Mouse (Mus musculus): ENCODE measurements around the gene F2rl3.

F2rl3 gene

DNA sequence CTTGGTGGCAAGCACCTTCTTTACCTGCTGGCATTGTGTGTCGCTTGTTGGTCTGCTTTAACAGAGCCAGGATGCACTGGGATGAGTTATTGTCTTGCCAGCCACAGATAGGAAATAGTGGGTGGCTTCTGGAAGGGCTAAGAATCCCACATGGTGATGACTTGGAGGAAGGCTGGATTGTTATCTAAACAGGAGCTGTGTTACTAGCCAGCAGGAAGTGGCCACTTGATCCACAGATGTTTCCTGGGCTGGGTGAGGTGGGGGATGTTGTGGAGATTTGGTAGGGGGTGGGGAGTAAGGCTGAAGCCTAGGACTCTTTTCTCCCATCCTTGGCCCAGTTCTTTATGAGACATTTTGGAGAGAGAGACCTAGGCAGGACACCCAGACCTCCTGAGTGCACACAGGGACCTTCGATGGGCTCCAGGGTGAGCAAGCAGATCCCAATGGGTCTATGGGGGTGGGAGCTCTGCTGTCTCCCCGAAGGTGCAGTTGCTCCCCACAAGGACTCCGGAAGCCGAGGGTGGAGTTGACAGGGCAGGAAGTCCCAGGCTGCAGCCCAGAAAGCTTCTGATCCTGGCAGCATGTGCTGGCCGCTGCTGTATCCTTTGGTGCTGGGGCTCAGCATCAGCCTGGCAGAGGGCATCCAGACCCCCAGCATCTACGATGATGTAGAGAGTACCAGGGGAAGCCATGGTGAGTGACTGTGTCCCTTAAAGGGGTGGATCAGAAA, at the start of gene F2rl3:
F2rl3 (plus strand) TSS at position 559 of the 730 bp plus-strand sequence.
- DNase-seq (ENCODE audit: low read depth, low spot score), result no peak

DNA sequence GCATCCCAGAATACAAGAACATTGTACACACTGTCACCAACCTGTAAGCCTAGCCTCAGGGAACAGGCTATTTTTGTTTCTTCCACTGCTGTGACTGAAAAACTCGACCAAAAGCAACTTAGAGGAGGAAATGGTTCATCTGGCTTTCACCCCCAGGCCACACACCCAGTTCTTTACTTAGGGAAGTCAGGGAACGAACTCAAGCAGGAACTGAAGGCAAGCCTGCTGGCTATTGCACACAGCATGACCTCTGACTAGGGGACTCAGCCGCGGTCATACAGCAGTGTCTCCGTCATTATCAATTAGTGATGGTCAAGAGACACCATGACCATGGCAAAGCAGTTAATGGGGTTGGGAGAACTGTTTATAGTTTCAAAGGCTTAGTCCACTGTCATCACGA, 49.1 kb upstream of the F2rl3 start:
- no peak for DNase-seq (ENCODE audit: low read depth, low spot score)

DNA sequence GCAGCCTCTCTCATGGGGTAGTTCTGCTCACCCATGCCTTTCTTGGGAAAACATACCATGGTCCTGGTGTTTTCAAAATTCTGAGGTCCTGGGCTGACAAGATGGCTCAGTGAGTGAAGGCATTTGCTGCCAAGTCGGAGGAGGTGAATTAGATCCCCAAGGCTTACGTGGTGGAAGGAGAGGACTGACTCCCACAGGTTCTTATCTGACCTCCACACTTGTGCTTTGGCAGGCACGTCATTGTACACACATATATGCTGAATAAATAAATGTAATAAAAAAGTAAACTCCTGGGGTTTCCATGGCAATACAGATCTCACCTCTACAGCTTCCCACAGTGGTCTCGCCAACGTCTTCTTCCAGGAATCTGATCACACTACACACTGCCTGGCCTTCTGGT, 45.1 kb upstream of the F2rl3 start:
- DNase-seq (ENCODE audit: low read depth, low spot score), result no peak

DNA sequence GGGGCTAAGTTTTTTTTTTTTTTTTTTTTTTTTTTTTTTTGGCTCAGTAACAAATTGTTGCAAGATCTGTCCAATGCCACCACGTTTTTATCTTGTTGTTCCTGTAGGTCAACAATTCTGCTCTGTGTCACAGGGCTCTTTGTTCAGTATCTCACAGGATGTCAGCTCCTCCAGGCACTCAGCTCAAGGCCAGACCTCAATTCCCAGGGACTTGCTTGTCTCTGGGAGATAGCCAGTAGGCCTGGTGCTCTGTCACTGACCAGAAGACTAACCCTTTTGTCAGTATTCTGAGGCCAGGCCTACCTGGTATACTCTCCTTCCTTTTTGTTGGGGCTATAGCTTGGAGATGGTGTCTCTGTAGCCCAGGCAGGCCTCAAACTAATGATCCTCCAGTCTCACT, 41.1 kb upstream of the F2rl3 start:
- DNase-seq (ENCODE audit: low read depth, low spot score), result no peak

DNA sequence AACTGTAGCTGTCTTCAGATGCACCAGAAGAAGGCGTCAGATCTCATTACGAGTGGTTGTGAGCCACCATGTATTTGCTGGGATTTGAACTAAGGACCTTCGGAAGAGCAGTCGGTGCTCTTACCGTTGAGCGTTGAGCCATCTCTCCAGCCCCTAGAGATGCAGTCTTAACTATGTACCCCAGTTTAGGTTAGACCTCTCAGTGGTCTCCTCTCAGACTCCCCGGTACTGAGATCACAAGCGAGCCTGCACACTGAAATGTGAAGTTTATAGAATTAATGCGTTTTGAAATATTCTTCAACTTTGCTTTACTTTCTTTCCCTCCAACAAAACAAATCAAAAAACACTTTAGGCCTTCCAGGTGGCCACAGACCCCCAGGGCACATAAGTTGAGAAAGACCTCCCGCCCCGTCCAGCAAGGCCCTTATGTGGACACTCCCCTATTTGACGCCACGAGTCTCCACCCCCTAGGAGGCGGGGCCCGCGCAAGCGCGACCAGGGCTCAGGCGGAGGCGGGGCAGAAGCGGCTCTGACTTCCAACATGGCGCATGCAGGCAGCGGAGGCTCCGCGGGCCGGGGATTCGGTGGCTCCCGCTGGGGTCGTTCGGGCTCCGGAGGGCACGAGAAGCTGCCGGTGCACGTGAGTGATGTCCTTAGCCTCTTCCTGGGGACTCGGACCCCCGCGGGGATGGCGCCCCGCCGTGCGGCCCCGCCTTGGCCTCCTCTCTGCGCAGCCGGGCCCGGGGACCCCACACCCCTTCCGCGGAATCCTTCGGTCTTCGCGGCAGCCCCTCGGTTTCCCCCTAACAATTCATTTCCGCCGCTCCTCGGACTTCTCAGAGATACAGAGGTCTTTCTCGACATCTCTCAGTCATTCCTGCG, 38.7 kb upstream of the F2rl3 start, which contains the start of gene Sin3b:
Sin3b (plus strand) TSS at position 517 of the 882 bp plus-strand sequence.
- peak; percentile 93 for DNase-seq (ENCODE audit: low read depth, low spot score)

DNA sequence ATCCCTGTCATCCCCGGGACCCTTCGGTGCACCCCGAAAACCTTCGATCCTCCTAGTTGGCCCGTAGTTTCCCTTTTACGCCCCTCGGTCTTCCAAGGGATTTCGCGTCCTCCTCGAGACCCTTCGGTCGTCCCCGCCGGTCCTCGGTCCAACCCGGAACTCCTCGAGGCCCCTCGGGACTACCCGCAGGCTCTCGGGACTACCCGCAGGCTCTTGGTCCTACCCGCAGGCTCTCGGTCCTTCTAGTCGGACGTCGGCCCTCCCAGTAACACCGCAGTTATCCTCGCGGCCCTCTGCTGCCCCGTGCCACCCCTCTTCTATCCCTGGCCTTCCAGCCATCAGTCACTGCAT, 38.1 kb upstream of the F2rl3 start:
- DNase-seq (ENCODE audit: low read depth, low spot score), result peak; percentile 31

DNA sequence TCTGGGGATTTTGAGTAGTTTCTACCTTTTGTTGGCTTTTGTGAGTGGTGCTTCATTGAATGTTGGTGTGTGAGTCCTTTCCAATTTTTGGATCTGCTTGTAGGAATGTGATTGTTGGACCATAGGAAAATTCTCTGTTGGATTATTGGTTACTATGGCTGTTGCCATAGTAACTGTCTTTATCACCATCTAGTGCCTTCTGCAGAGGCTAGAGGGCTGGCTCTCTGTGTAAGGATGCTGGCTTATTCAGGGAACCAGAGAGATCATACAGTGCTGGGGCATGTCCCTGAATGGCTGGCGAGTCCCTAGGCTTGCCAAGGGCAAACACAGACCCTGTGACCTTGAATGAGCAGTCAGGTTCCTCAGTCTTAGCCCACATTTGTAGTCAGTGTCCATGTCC, 33.0 kb upstream of the F2rl3 start:
- DNase-seq (ENCODE audit: low read depth, low spot score), result no peak

DNA sequence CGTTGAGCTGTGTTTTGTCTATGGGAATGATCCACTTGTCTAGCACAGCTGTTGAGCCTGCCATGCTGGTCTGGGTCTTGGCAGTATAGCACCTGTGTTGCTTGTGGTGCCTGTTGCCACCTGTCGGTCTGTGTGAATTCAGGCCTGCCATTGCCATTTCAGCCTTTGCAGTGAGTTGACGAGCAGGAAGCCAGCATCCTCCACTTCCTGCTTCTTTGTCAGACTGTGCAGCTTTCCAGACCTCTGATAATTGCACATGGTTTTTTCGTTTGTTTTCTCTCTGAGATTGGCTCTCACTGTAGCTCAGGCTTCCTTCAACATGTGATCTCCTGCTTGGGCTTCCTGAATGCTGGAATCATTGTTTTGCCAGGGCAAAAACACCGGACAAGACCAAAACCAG, 26.7 kb upstream of the F2rl3 start:
- no peak for DNase-seq (ENCODE audit: low read depth, low spot score)

DNA sequence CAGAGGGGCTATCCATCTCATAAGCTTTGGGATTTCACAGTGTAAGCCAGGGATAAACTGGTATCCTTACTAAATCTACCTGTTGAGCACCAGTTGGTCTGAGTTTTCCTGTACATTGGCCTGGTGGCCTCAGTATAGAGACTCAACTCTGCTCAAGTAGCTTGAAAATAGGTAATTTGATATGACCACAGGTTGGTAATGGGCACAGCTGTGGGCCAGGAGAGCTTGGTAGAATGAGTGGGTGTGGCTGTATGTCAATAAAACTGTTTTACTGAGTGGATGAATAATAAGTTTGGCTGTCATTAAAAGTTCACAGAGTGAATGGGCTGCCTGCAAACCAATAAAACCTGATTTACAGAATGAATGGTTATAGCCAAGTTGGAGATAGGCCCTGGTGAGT, 24.8 kb upstream of the F2rl3 start:
- DNase-seq (ENCODE audit: low read depth, low spot score), result no peak

DNA sequence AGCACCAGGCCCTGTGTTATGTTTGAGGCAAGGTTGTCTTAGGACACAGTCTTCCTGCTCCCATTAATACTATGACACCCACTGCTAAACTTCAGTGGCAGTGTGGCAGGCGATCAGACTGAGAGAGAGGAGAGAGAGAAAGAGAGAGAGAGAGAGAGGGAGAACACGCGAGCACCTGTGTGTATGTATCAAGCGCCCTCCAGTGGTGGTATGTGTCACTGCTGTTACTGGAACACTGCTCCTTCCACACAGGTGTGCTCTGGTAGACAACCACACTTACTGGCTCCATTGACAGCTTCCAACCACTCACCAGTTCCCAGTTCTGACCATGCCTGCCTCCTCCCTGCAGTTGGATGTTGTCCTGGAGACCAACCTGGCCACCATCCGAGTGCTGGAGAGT, 15.6 kb upstream of the F2rl3 start:
- peak; percentile 68 for DNase-seq (ENCODE audit: low read depth, low spot score)

DNA sequence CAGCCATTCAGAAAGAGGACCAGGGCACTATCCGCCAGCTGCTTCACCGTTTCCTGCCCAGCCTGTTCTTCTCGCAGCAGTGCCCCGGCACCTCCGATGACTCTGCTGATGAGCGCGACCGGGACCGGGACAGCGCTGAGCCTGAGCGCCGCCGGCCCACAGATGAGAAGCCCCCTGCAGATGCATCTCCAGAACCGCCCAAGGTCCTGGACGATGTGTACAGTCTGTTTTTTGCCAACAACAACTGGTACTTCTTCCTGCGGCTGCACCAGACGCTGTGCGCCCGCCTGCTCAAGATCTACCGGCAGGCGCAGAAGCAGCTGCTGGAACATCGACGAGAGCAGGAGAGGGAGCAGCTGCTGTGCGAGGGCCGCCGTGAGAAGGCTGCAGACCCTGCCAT, 11.8 kb upstream of the F2rl3 start:
- DNase-seq (ENCODE audit: low read depth, low spot score), result no peak

DNA sequence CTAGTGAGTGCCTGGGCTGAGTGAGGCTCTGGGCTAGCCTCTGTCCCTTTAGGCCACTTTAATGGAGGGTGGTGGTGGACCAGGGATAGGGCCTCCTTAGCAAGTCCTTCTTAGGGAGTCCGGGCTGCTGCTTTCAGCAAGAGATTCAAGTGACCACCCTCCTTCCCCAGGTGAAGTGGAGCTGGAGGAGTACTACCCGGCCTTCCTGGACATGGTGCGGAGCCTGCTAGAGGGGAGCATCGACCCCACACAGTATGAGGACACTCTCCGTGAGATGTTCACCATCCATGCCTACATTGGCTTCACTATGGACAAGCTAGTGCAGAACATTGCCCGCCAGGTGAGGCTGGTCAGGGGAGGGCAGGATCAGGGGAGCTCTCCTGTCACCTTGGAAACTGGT, 11.4 kb upstream of the F2rl3 start:
- no peak for DNase-seq (ENCODE audit: low read depth, low spot score)

DNA sequence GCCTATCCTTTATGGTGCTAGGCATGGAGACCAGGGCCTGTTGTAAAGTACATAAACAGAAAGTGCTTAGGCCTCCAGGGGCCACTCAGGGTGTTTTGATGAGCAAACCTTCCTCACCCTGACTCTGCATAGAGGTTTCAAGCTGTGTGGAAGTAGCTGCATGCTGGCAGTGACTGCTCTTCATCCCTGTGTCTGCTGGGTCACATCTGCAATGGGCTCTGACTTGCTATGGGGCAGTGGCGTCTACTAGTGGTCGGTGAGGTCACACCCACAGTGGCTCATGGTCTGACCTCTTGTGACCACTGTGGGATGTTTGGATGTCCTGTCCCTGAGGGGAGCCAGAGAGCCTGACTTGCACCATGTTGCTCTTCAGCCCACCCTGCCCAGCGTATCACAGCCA, 10.6 kb upstream of the F2rl3 start:
- no peak for DNase-seq (ENCODE audit: low read depth, low spot score)

DNA sequence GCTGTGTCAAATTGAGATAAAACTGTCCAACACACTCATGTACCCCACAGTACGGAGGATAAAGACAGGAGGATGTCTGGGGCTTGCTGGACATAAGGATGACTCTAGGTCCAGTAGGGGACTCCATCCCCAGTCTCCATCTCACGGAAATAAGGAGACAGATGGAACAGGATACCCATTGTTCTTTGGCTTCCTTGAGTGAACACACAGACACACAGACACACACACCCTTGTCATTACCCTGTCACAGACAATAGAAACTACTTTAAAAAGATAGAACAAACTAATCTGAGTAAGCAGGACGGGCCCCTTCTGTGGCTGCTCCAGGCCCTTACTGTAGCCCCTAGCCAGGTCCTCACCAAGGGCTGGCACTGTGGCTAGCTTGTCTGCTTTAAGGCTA, 9.4 kb upstream of the F2rl3 start:
- no peak for DNase-seq (ENCODE audit: low read depth, low spot score)

DNA sequence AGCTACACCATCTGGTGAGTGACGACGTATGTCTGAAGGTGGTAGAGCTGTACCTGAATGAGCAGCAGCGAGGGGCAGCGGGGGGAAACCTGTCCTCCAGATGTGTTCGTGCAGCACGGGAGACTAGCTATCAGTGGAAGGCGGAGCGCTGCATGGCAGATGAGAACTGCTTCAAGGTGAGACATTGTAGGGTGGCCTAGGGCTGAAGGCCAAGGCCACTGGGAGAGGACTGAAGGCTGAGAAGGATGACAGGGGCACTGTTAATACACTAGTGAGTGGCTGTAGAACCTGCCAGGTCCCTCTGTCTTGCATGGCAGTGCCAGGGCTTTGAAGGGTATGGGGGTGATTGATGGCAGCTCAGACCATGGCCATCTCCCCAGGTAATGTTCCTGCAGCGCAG, 8.5 kb upstream of the F2rl3 start:
- no peak for DNase-seq (ENCODE audit: low read depth, low spot score)

DNA sequence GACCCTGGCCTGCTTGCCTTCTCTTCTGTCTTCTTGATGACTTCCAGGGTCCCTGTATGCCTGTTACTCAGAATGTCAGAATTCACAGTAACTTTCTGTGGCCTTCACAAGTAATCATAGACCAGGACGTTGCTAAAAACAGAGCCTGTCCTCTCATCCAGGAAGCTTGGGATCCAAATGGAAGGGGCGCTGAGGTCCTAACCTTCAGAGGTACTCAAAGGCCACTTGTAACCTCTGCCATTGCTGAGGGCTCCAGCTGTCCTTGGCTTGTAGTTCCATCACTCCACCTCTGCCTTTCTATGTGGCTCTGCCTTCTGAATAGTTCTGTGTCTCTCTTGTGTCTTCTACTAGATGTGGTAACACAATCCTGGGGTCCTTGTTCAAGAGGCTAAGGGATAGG, 7.9 kb upstream of the F2rl3 start:
- DNase-seq (ENCODE audit: low read depth, low spot score), result no peak

DNA sequence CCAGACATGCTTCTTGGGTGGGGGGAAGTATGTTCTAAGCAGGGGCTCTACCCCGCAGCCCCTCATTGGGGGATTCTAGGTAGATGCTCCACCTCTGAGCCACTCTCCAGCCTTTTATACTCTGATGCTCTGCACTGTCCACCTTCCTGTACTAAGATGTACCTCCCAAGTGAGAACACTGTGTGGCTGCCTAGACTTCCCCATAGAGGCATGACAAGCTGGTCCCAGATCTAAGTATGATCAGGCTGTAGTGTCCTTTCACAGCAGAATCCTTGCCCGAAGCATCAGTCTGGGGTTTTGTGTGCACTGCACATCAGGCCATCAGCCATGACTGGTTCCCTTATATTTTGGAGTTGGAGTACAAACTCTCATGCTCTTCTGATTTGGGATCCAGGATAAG, 5.6 kb upstream of the F2rl3 start:
- no peak for DNase-seq (ENCODE audit: low read depth, low spot score)

DNA sequence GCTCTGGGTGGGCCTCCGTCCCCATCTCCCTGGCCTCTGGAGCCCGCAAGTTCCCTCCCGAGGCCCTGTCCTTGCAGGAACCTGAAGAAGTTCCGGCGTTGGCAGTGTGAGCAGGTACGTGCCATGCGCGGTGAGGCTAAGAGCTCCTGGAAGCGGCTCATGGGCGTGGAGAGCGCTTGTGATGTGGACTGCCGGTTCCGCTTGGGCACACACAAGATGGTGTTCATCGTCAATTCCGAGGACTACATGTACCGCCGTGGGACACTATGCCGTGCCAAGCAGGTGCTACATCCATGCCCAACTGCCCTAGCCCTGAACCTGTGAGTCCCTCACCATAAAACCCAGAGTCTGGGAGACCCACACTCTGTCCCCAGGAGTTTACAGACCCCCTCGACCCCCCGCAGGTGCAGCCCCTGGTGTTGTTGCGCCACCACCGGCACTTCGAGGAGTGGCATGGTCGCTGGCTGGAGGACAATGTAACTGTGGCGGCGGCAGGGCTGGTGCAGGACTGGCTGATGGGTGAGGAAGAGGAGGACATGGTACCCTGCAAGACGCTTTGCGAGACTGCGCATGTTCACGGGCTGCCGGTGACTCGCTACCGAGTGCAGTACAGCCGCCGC, 4.8 kb upstream of the F2rl3 start:
- no peak for DNase-seq (ENCODE audit: low read depth, low spot score)

DNA sequence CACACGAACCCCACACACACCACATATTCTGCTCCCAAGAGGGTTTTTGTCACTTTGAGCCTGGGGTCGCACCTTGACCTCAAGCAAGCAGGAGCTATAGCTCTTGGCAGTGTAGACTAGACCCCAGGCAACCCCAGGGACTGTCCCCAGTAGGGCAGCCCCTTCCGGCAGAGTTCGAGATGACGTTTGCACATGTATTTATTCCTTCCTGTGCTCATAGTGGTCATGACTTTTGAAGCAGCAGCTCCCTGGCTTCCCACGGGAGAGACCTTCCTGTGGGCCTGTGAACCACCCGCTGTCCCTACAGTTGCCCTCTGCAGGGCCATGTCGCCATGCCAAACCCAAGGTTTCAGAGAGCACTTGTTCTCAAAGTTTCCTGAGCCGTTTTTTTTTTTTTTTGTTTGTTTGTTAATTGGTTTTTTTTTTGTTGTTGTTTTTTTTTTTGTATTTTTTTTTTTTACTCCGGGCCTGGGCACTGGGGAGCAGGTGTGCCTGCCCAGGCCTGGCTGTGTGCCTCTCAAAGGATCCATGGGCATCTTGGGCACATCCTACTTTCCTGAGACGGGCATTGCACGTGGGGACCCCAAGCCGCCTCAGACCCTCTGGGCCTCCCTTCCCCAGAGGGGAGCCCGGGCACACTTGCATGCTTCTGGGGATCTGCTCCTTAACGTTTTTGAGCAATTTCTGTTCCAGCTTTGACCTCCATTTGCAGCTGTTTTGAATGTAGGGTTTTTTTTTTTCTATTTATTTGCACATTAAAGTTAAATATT, 4.1 kb upstream of the F2rl3 start:
- DNase-seq (ENCODE audit: low read depth, low spot score), result no peak

DNA sequence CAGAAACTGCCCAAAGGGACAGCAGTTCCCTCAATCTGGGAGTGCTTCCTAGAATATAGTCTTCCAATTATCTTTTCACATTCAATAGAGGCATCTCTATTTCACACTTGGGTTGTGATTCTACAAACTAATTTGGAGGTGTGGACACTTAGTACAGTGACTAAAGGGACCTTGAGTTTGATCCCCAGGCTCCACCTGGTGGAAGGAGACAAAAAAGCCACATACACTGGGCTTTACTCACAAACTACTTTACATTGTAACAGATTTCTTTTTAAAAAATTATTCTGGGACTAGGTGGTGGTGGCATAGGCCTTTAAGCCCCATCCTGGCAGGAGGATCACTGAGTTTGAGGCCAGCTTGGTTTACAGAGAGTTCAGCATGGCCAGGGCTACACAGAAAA, 3.4 kb upstream of the F2rl3 start:
- peak; percentile 31 for DNase-seq (ENCODE audit: low read depth, low spot score)

DNA sequence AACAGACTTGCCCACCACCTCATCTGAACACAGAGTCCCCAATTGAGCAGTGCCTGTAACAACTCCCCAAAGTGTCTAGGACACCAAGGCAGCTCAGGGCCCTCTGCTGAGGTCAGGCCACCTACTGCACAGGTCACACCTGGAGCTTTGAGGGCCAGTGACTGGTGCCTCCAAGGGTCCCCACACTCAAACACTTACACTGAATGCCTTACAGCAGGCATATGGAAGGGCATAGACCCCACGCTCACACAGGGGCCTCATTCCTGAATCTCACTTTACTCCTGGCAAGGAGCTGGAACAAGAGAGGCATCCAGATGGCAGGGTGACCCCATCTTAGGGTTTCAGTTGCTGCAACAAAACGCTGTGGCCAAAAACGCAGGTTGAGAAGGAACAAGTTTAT, 1.5 kb upstream of the F2rl3 start:
- no peak for DNase-seq (ENCODE audit: low read depth, low spot score)

DNA sequence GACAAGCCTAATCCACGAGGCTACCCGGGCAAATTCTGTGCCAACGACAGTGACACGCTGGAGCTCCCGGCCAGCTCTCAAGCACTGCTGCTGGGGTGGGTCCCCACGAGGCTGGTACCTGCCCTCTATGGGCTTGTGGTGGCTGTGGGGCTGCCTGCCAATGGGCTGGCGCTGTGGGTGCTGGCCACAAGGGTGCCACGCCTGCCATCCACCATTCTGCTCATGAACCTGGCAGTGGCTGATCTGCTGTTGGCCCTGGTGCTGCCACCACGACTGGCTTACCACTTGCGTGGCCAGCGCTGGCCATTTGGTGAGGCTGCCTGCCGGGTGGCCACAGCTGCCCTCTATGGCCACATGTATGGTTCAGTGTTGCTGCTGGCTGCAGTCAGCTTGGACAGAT, 626 bp downstream of the F2rl3 start:
- no peak for DNase-seq (ENCODE audit: low read depth, low spot score)
